Mouse (Mus musculus): ENCODE results near the gene Klf7. TPM values are rescaled to one million over a fixed set of nuclear protein-coding genes. Genes with fewer than 3 reads are reported as not detected.

The Klf7 gene
- total and polyA plus RNA-seq, 3 experiments: 1.6 to 3.1 TPM; not detected in 1

GRCm38 (mm10) chr1:64134439-64134838 lies 12.4 kb upstream of the Klf7 start:
- Histone ChIP-seq H3K36me3 (ENCODE audit: control insufficient read depth in 1 of 2, insufficient read depth in 2 of 2, low read length in 2 of 2) (no peaks in the 10 kb centered on the region), H3K27me3 (ENCODE audit: control insufficient read depth in 1 of 2, insufficient read depth in 2 of 2, low read length in 2 of 2) (no peaks in the 10 kb centered on the region; a peak in 1 of 4 replicates), H3K79me2 (ENCODE audit: control insufficient read depth, insufficient read depth, low read length, poor library complexity) (no peaks in the 10 kb centered on the region), H3K27ac (ENCODE audit: control insufficient read depth, low read depth, low read length) (no peak overlapping the region), H3K4me1 (ENCODE audit: control insufficient read depth in 1 of 2, insufficient read depth in 2 of 2, low read length in 2 of 2) (no peaks in the 10 kb centered on the region), H3K4me3 (ENCODE audit: control insufficient read depth in 1 of 2, insufficient read depth in 1 of 2, low read depth in 2 of 2, low read length in 2 of 2) (no peak overlapping the region), H3K9me3 (replicated peaks; ENCODE audit: insufficient read depth, low read length) (no peaks in the 10 kb centered on the region), H3K9ac (ENCODE audit: control insufficient read depth, low read depth, low read length, poor library complexity, severe bottlenecking) (no peak overlapping the region)
- DNase-seq (ENCODE audit: low read depth, low spot score): no peak
- TF ChIP-seq ZNF384 (IDR thresholded peaks at IDR 0.05; ENCODE audit: low read depth, low read length): no peak
- TF ChIP-seq ELF1 (IDR thresholded peaks at IDR 0.05; ENCODE audit: low read depth, low read length): no peak
- TF ChIP-seq ZKSCAN1 (IDR thresholded peaks at IDR 0.05; ENCODE audit: low read depth, low read length): no peak
- no peak for TF ChIP-seq MXI1 (IDR thresholded peaks at IDR 0.05; ENCODE audit: low read depth, low read length)
- no peak for TF ChIP-seq HCFC1 (IDR thresholded peaks at IDR 0.05; ENCODE audit: low read depth, low read length)
- TF ChIP-seq SIN3A (IDR thresholded peaks at IDR 0.05; ENCODE audit: low read length): no peak
- TF ChIP-seq USF1 (IDR thresholded peaks at IDR 0.05; ENCODE audit: low read depth, low read length): no peak
- TF ChIP-seq USF2 (IDR thresholded peaks at IDR 0.05; ENCODE audit: borderline replicate concordance in 1 of 2, insufficient read depth in 1 of 2, low read depth in 1 of 2, low read length in 2 of 2): no peak
- TF ChIP-seq CHD1 (IDR thresholded peaks at IDR 0.05; ENCODE audit: low read depth, low read length): no peak
- no peak for TF ChIP-seq E2F4 (IDR thresholded peaks at IDR 0.05; ENCODE audit: borderline replicate concordance, low read depth, low read length)
- no peak for TF ChIP-seq NRF1 (IDR thresholded peaks at IDR 0.05; ENCODE audit: insufficient read depth, low read depth, low read length, poor library complexity, severe bottlenecking)
- no peak for TF ChIP-seq SMC3 (IDR thresholded peaks at IDR 0.05; ENCODE audit: low read depth, low read length)

GRCm38 (mm10) chr1:64126822-64127221 lies 4.7 kb upstream of the Klf7 start:
- Histone ChIP-seq H3K27ac (ENCODE audit: control insufficient read depth, low read depth, low read length) (no peak overlapping the region), H3K79me2 (ENCODE audit: control insufficient read depth, insufficient read depth, low read length, poor library complexity) (peaks cover 2% of the 10 kb centered on the region; the same call in 1 of the 2 replicates), H3K4me1 (ENCODE audit: control insufficient read depth in 1 of 2, insufficient read depth in 2 of 2, low read length in 2 of 2) (no peaks in the 10 kb centered on the region), H3K36me3 (ENCODE audit: control insufficient read depth in 1 of 2, insufficient read depth in 2 of 2, low read length in 2 of 2) (peaks cover 0 to 3% of the 10 kb centered on the region in 2 experiments; a peak in 2 of 4 replicates), H3K27me3 (ENCODE audit: control insufficient read depth in 1 of 2, insufficient read depth in 2 of 2, low read length in 2 of 2) (no peaks in the 10 kb centered on the region), H3K4me3 (ENCODE audit: control insufficient read depth in 1 of 2, insufficient read depth in 1 of 2, low read depth in 2 of 2, low read length in 2 of 2) (no peak overlapping the region), H3K9me3 (replicated peaks; ENCODE audit: insufficient read depth, low read length) (no peaks in the 10 kb centered on the region), H3K9ac (ENCODE audit: control insufficient read depth, low read depth, low read length, poor library complexity, severe bottlenecking) (no peak overlapping the region)
- TF ChIP-seq EP300 (IDR thresholded peaks at IDR 0.05; ENCODE audit: low read depth in 1 of 2, low read length in 2 of 2) (no peak), ELF1 (IDR thresholded peaks at IDR 0.05; ENCODE audit: low read depth, low read length) (no peak), E2F4 (IDR thresholded peaks at IDR 0.05; ENCODE audit: borderline replicate concordance, low read depth, low read length) (no peak), RAD21 (IDR thresholded peaks at IDR 0.05; ENCODE audit: low read depth, low read length) (no peak), POLR2A (IDR thresholded peaks at IDR 0.05; ENCODE audit: control insufficient read depth in 1 of 2, insufficient read depth in 1 of 2, low read depth in 1 of 2, low read length in 2 of 2, poor library complexity in 1 of 2) (no peak)
- no peak for DNase-seq (ENCODE audit: low read depth, low spot score)

All from MEL (cell line).